Mouse (Mus musculus) intestine, embryonic 14.5 days (tissue): ENCODE results near the gene Opcml. TPM values are rescaled to one million over a fixed set of nuclear protein-coding genes. Genes with fewer than 3 reads are reported as not detected.

Experiments
- ATAC-seq: fragments of 200-750 bp; cut with Nextera tagmentation; replicated peaks from 2 replicates; pipeline ENCODE4 v1.8.0; 2017; ENCODE audit warnings: low read depth, moderate number of reproducible peaks, moderate TSS enrichment, moderate library complexity; ENCODE audit not compliant: low FRiP score, low TSS enrichment
- DNase-seq: peaks from one replicate; pipeline ENCODE4 v3.0.0-alpha.2; 2018; ENCODE audit warnings: low spot score
- H3K27ac ChIP-seq: fragments of 300-500 bp; sonication (generic); 2 replicates; pipeline ENCODE4 v1.5.1; 2014; ENCODE audit warnings: low read depth, mild to moderate bottlenecking, control low read depth
- H3K27me3 ChIP-seq: fragments of 300-500 bp; sonication (generic); replicated peaks from 2 replicates; pipeline ENCODE4 v1.6.1; 2014; ENCODE audit warnings: low read length, control low read depth; ENCODE audit not compliant: control insufficient read depth, insufficient read depth
- H3K36me3 ChIP-seq: fragments of 300-500 bp; sonication (generic); 2 replicates; pipeline ENCODE4 v1.6.1; 2014; ENCODE audit warnings: low read length, control low read depth; ENCODE audit not compliant: control insufficient read depth, insufficient read depth
- H3K4me1 ChIP-seq: fragments of 300-500 bp; sonication (generic); replicated peaks from 2 replicates; pipeline ENCODE4 v1.6.1; 2014; ENCODE audit warnings: low read length, control low read depth, mixed read lengths; ENCODE audit not compliant: control insufficient read depth, insufficient read depth
- H3K4me2 ChIP-seq: fragments of 300-500 bp; sonication (generic); 2 replicates; pipeline ENCODE4 v1.6.1; 2014; ENCODE audit warnings: low read length
- H3K4me3 ChIP-seq: fragments of 300-500 bp; sonication (generic); 2 replicates; pipeline ENCODE4 v1.5.1; 2014; ENCODE audit warnings: low read depth, low read length, control low read depth, mixed read lengths
- H3K9ac ChIP-seq: fragments of 300-500 bp; sonication (generic); 2 replicates; pipeline ENCODE4 v1.6.1; 2014; ENCODE audit warnings: mild to moderate bottlenecking, low read length
- H3K9me3 ChIP-seq: fragments of 300-500 bp; sonication (generic); 2 replicates; pipeline ENCODE4 v1.6.1; 2016; ENCODE audit warnings: low read length, control low read depth; ENCODE audit not compliant: control insufficient read depth
- WGBS: fragments of 180-500 bp; shearing (Covaris S2); extraction: QIAGEN DNeasy Blood & Tissue Kit; methylation state at CpG from one replicate; pipeline ENCODE4 v1.1.7; 2014; 5-methylcytosine and 5-hydroxymethylcytosine counted together
- polyA plus RNA-seq: library from polyadenylated mRNA; unstranded; fragments of >200 nt; fragmentation: Nextera tagmentation; extraction: Ambion mirVana; gene quantifications from 2 replicates; pipeline ENCODE4 v1.2.1, GENCODE M21; 2014

The Opcml gene
- polyA plus RNA-seq, 1 experiment from 2014 or later, result 4.1 TPM

- DNase-seq (no peak), ATAC-seq (no peak)
- Histone ChIP-seq H3K4me2 (no peak overlapping the region), H3K9me3 (no peaks in the 10 kb centered on the region), H3K4me1 (no peaks in the 10 kb centered on the region), H3K27ac (no peak overlapping the region), H3K27me3 (no peaks in the 10 kb centered on the region), H3K9ac (no peak overlapping the region), H3K36me3 (no peaks in the 10 kb centered on the region), H3K4me3 (no peak overlapping the region)
- 62% methylated on average over 4 of the region's 4 CpGs for WGBS
Observed at GRCm38 (mm10) chr9:28650089-28650488, 859.5 kb downstream of the Opcml start.

GRCm38 (mm10) chr9:28659996-28660395 is 869.4 kb downstream of the Opcml start:
- Histone ChIP-seq H3K4me1 (no peaks in the 10 kb centered on the region), H3K9me3 (no peaks in the 10 kb centered on the region), H3K36me3 (no peaks in the 10 kb centered on the region), H3K27me3 (no peaks in the 10 kb centered on the region), H3K4me3 (no peak overlapping the region), H3K27ac (no peak overlapping the region), H3K4me2 (no peak overlapping the region), H3K9ac (no peak overlapping the region)
- ATAC-seq, result no peak
- WGBS, result 80% methylated on average over 2 of the region's 2 CpGs
- no peak for DNase-seq

- no peaks in the 10 kb centered on the region for H3K4me1 ChIP-seq
- H3K27me3 ChIP-seq, result no peaks in the 10 kb centered on the region
- H3K4me3 ChIP-seq, result no peak overlapping the region
- H3K27ac ChIP-seq, result no peak overlapping the region
- H3K9me3 ChIP-seq, result no peaks in the 10 kb centered on the region
- DNase-seq (no peak), ATAC-seq (no peak)
- no peak overlapping the region for H3K4me2 ChIP-seq
- 89% methylated on average over 3 of the region's 3 CpGs for WGBS
- H3K36me3 ChIP-seq, result no peaks in the 10 kb centered on the region
- H3K9ac ChIP-seq, result no peak overlapping the region
Observed at GRCm38 (mm10) chr9:28662882-28663281, 872.3 kb downstream of the Opcml start.

- WGBS, result 97% methylated on average over 1 of the region's 1 CpGs
- Histone ChIP-seq H3K4me3 (no peak overlapping the region), H3K4me2 (no peak overlapping the region), H3K9ac (no peak overlapping the region), H3K9me3 (no peaks in the 10 kb centered on the region), H3K4me1 (no peaks in the 10 kb centered on the region), H3K27me3 (no peaks in the 10 kb centered on the region), H3K27ac (no peak overlapping the region), H3K36me3 (no peaks in the 10 kb centered on the region)
- DNase-seq (no peak), ATAC-seq (no peak)
Observed at GRCm38 (mm10) chr9:28680309-28680708, 889.7 kb downstream of the Opcml start.

- no peaks in the 10 kb centered on the region for H3K9me3 ChIP-seq
- H3K27me3 ChIP-seq, result no peaks in the 10 kb centered on the region
- no peaks in the 10 kb centered on the region for H3K36me3 ChIP-seq
- no peak overlapping the region for H3K4me2 ChIP-seq
- H3K27ac ChIP-seq, result no peak overlapping the region
- no peak for DNase-seq
- no peak overlapping the region for H3K9ac ChIP-seq
- ATAC-seq, result no peak
- no peaks in the 10 kb centered on the region for H3K4me1 ChIP-seq
- 77% methylated on average over 6 of the region's 6 CpGs for WGBS
- no peak overlapping the region for H3K4me3 ChIP-seq
Observed at GRCm38 (mm10) chr9:28681252-28682037, 890.9 kb downstream of the Opcml start.

GRCm38 (mm10) chr9:28683951-28684470 is 893.4 kb downstream of the Opcml start:
- Histone ChIP-seq H3K9ac (no peak overlapping the region), H3K4me1 (no peaks in the 10 kb centered on the region), H3K4me3 (no peak overlapping the region), H3K27me3 (no peaks in the 10 kb centered on the region), H3K4me2 (no peak overlapping the region), H3K36me3 (no peaks in the 10 kb centered on the region), H3K9me3 (no peaks in the 10 kb centered on the region), H3K27ac (no peak overlapping the region)
- ATAC-seq, result no peak
- DNase-seq, result no peak
- WGBS, result 58% methylated on average over 5 of the region's 5 CpGs

- no peaks in the 10 kb centered on the region for H3K9me3 ChIP-seq
- H3K27me3 ChIP-seq, result no peaks in the 10 kb centered on the region
- H3K4me3 ChIP-seq, result no peak overlapping the region
- no peaks in the 10 kb centered on the region for H3K36me3 ChIP-seq
- WGBS, result 65% methylated on average over 7 of the region's 7 CpGs
- no peak overlapping the region for H3K27ac ChIP-seq
- no peak for ATAC-seq
- H3K4me1 ChIP-seq, result no peaks in the 10 kb centered on the region
- H3K9ac ChIP-seq, result no peak overlapping the region
- H3K4me2 ChIP-seq, result no peak overlapping the region
- no peak for DNase-seq
Observed at GRCm38 (mm10) chr9:28686942-28687611, 896.5 kb downstream of the Opcml start.

GRCm38 (mm10) chr9:28690134-28690533 is 899.6 kb downstream of the Opcml start:
- Histone ChIP-seq H3K27me3 (no peaks in the 10 kb centered on the region), H3K4me3 (no peak overlapping the region), H3K9me3 (no peaks in the 10 kb centered on the region), H3K27ac (no peak overlapping the region), H3K4me2 (no peak overlapping the region), H3K9ac (no peak overlapping the region), H3K4me1 (no peaks in the 10 kb centered on the region), H3K36me3 (no peaks in the 10 kb centered on the region)
- 75% methylated on average over 2 of the region's 2 CpGs for WGBS
- DNase-seq (no peak), ATAC-seq (no peak)
